Mouse (Mus musculus) small intestine, adult 2 months (tissue): ENCODE measurements at regions not wholly inside any gene's neighbourhood (a gene's known extent, or its start where the extent isn't known, plus 50 kb on each side); places are given as distances from the start of the nearest gene placed in this dataset.

Experiments used
- H3K27ac ChIP-seq: fragments of 200-500 bp; 2 replicates; pipeline ENCODE4 v1.5.1; 2012; ENCODE audit warnings: low read depth, low read length, control low read depth, inconsistent platforms; ENCODE audit not compliant: insufficient read depth
- H3K27me3 ChIP-seq: fragments of 200-500 bp; 2 replicates; pipeline ENCODE4 v1.6.1; 2012; ENCODE audit warnings: mild to moderate bottlenecking, moderate library complexity, low read length, inconsistent platforms; ENCODE audit not compliant: control insufficient read depth, insufficient read depth
- H3K36me3 ChIP-seq: fragments of 200-500 bp; 2 replicates; pipeline ENCODE4 v1.6.1; 2012; ENCODE audit warnings: mild to moderate bottlenecking, low read length, control low read depth, inconsistent platforms; ENCODE audit not compliant: control insufficient read depth, insufficient read depth
- H3K4me1 ChIP-seq: fragments of 200-500 bp; 2 replicates; pipeline ENCODE4 v1.6.1; 2012; ENCODE audit warnings: low read length, inconsistent platforms, mixed read lengths; ENCODE audit not compliant: control insufficient read depth, insufficient read depth, insufficient read length
- H3K4me3 ChIP-seq: fragments of 200-500 bp; 2 replicates; pipeline ENCODE4 v1.5.1; 2012; ENCODE audit warnings: low read depth, mild to moderate bottlenecking, control low read depth, inconsistent platforms, low read length, moderate library complexity
- CTCF ChIP-seq: fragments of 200-500 bp; IDR thresholded peaks from 2 replicates; pipeline ENCODE4 v1.5.1; 2012; ENCODE audit warnings: low read depth, mild to moderate bottlenecking, control low read depth, inconsistent platforms, low read length, moderate library complexity, mixed read lengths; ENCODE audit not compliant: insufficient replicate concordance, insufficient read length; ENCODE audit errors: extremely low read depth
- POLR2A ChIP-seq: fragments of 200-500 bp; IDR thresholded peaks from 2 replicates; pipeline ENCODE4 v1.6.1; 2012; ENCODE audit warnings: low read depth, mild to moderate bottlenecking, control low read depth, inconsistent platforms, low read length, moderate library complexity
- WGBS: fragments of 180-500 bp; shearing (Covaris S2); methylation state at CpG from one replicate; pipeline ENCODE4 v1.1.7; 2018; 5-methylcytosine and 5-hydroxymethylcytosine counted together

DNA sequence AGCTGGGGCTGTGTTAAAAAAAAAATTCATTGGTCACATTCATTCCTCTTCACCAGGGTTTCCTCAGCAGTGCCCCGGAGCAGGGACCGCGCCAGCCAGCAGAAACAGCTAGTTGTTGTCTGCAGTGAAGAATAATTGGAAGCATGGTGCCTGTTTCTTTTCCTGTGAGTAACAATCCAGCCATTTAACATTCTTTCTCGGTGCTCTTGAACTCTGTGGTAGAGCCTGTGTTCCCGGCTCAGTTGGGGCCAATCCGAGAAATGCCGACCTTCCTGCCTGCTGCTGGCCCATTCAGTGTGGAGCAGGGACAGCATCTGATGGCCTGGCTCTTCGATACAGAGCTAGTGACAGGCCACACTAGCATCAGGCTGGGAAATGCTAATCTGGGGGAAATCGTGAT, 120.7 kb upstream of the Mkln1 start:
- Histone ChIP-seq H3K27ac (no peak overlapping the region), H3K27me3 (no peaks in the 10 kb centered on the region; the same call in 1 of the 2 replicates), H3K36me3 (no peaks in the 10 kb centered on the region), H3K4me3 (no peak overlapping the region), H3K4me1 (no peaks in the 10 kb centered on the region)
- 60% methylated on average over 9 of the region's 9 CpGs for WGBS
- TF ChIP-seq CTCF: no peak
- TF ChIP-seq POLR2A: no peak

GRCm38 (mm10) chr6:31283973-31284372, 114.6 kb upstream of the Mkln1 start:
- Histone ChIP-seq H3K4me3 (no peak overlapping the region), H3K27me3 (no peaks in the 10 kb centered on the region), H3K36me3 (no peaks in the 10 kb centered on the region), H3K4me1 (peaks cover under 1% of the 10 kb centered on the region; the same call in 1 of the 2 replicates), H3K27ac (no peak overlapping the region)
- no peak for TF ChIP-seq CTCF
- TF ChIP-seq POLR2A: no peak
- WGBS: 72% methylated on average over 8 of the region's 8 CpGs

DNA sequence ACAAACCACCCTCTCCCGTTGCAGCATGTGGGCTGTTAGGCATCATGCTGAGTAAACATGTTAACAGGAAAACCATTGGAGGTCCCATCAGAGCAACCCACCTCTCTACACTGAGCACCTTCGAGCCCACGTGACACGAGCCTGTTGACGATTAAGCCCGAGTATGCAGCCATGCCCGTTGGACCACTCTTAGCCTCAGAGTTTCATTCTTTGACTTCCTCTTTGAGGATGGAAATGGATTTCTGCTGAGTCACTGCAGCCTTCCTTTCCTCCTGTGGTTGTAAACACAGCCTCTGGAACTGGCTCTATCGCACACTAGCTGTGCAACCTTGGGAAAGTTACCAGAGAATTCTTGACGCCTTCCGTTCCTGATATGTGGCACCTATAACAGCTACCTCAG, 114.1 kb upstream of the Mkln1 start:
- H3K27ac ChIP-seq: no peak overlapping the region
- H3K27me3 ChIP-seq: no peaks in the 10 kb centered on the region
- TF ChIP-seq CTCF (no peak), POLR2A (no peak)
- H3K4me3 ChIP-seq: no peak overlapping the region
- WGBS: 59% methylated on average over 10 of the region's 10 CpGs
- peaks cover 3% of the 10 kb centered on the region; the same call in 1 of the 2 replicates for H3K4me1 ChIP-seq
- no peaks in the 10 kb centered on the region for H3K36me3 ChIP-seq

- no peaks in the 10 kb centered on the region for H3K36me3 ChIP-seq
- no peaks in the 10 kb centered on the region for H3K27me3 ChIP-seq
- WGBS: 89% methylated on average over 19 of the region's 19 CpGs
- H3K4me3 ChIP-seq: no peak overlapping the region
- peaks cover 3% of the 10 kb centered on the region; the same call in 1 of the 2 replicates for H3K4me1 ChIP-seq
- TF ChIP-seq CTCF (no peak), POLR2A (no peak)
- H3K27ac ChIP-seq: no peak overlapping the region
Measured at GRCm38 (mm10) chr6:31285064-31285463, 113.5 kb upstream of the Mkln1 start.

DNA sequence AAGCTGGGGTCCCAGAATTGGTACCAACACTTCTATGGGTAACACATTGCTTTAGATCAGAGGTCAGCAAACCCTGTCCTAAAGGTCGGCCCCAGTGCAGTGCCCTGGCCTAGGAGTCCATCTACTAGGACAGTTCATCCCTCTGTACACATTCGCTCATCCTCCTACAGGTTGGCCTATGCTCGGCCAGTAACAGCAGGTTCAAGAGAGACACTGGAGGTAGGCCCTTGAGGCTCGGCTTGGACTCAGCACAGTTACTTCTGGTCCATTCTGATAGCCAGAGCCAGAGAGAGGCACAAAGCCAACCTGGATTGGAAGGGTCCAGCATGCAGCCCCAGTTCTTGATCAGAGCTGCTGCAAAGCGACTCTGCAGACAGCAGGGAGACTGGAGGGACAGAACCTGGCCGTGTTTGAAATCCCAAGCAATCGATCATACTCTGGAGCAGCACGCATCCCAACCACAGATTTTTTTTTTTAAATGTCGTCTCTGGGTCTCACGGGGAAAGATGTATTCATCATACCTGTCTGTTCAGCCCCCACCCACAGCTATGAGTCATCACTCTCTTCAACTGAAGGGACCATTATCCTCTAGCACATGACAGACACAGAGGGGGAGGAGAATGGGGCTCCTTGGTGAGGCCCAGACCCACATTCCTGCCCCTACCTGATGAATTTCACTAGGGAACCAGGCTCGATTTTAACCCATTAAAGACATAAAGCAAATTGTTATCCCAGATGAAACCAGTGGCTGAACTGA, 112.4 kb upstream of the Mkln1 start:
- Histone ChIP-seq H3K36me3 (no peaks in the 10 kb centered on the region), H3K27me3 (no peaks in the 10 kb centered on the region), H3K4me3 (no peak overlapping the region), H3K4me1 (peaks cover 3% of the 10 kb centered on the region; the same call in 1 of the 2 replicates), H3K27ac (no peak overlapping the region)
- WGBS: 70% methylated on average over 11 of the region's 11 CpGs
- no peak for TF ChIP-seq CTCF
- no peak for TF ChIP-seq POLR2A

- H3K36me3 ChIP-seq: no peaks in the 10 kb centered on the region
- peaks cover 3% of the 10 kb centered on the region; the same call in 1 of the 2 replicates for H3K4me1 ChIP-seq
- TF ChIP-seq POLR2A (no peak), CTCF (no peak)
- no peaks in the 10 kb centered on the region for H3K27me3 ChIP-seq
- H3K4me3 ChIP-seq: no peak overlapping the region
- WGBS: 78% methylated on average over 2 of the region's 2 CpGs
- H3K27ac ChIP-seq: no peak overlapping the region
Measured at GRCm38 (mm10) chr6:31287176-31287575, 111.4 kb upstream of the Mkln1 start.

DNA sequence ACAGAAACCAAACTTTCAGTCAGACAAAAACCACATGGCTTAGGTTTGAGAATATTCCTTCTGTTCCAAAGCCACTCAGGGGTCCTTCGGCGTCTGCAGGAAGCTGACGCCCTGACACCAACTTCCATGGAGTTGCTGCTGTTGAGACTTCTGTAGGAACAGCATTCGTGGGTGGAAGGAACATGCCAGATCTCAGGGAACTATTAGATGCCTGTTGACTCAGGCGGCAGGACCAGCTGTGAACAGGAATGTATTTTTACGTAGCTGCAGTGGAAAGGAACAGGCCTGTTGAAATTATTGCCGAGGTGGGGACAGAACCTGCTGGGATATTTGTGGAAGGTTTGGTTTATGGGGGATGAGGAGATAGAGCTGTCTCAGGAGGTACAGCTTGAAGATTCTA, 110.8 kb upstream of the Mkln1 start:
- TF ChIP-seq POLR2A: no peak
- TF ChIP-seq CTCF: no peak
- H3K4me1 ChIP-seq: peaks cover 3% of the 10 kb centered on the region; the same call in 1 of the 2 replicates
- H3K27ac ChIP-seq: no peak overlapping the region; the same call in 1 of the 2 replicates
- no peaks in the 10 kb centered on the region for H3K36me3 ChIP-seq
- H3K4me3 ChIP-seq: no peak overlapping the region
- WGBS: 51% methylated on average over 7 of the region's 7 CpGs
- H3K27me3 ChIP-seq: no peaks in the 10 kb centered on the region
